Mouse (Mus musculus) gastrocnemius, postnatal 10 days (tissue): Measurements from ENCODE around the gene Mtmr14. TPM values are rescaled to one million over a fixed set of nuclear protein-coding genes. Genes with fewer than 3 reads are reported as not detected.

Experiments
- DNase-seq: peaks from one replicate; pipeline ENCODE4 v3.0.0; 2021; ENCODE audit warnings: mixed read lengths
- long read RNA-seq, 2 experiments: library from polyadenylated mRNA; stranded (forward); transcript quantifications; one replicate each; pipeline ENCODE4 v2.0.0; 2021
- total RNA-seq, 2 experiments: library from RNA; stranded (reverse); gene quantifications; 2 replicates each; pipeline ENCODE4 v1.2.3; 2021

The Mtmr14 gene
- total RNA-seq, result 10 to 100 TPM; 11.9 to 13.2 TPM
- long read RNA-seq, experiment 1, transcript Mtmr14-201 (19 exons, 2,676 nt), result major isoform, 17 of 36 reads
- long read RNA-seq, experiment 1, partial matches to known transcripts, result 2 of 36 reads
- long read RNA-seq, experiment 1, other reads (novel, unspliced or antisense), result 17 of 36 reads
- long read RNA-seq, experiment 2, transcript Mtmr14-201 (19 exons, 2,676 nt), result major isoform, 13 of 29 reads
- long read RNA-seq, experiment 2, partial matches to known transcripts, result 1 of 29 reads
- long read RNA-seq, experiment 2, other reads (novel, unspliced or antisense), result 15 of 29 reads

DNA sequence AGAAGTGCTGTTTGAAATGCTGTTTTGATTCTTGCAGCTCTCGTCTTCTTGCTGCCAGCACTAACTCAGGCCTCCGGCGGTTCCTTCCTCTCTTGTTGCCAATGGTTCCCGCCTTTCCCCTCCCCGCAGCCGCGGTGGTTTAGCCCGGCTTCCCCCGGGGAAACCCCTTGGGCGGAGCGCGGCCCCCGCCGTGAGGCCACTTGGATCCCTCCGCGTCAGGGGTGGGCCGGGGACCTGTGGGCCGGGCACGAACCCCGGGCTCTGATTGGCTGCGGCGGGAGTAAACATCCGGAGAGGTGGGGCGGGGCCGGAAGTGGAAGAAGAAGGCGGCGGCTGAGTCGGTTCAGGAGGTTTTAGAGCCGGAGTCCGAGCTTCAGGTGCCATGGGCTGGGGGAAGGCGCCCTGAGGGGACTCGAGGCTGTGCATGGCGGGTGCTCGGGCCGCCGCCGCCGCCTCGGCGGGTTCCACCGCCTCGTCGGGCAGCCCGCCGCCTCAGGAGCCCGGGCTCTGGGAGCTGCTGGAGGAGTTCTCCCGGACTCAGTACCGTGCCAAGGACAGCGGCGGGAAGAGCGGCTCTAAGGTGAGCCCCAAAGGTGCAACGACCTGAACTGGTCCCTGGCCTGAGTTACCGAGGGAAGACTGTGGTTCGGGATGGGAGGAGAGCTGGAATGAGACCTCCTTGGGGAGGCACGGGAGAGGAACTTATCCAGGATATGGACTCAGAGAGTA, at the start of gene Mtmr14:
Gene Mtmr14, plus strand, starts transcription at position 302 of the 729 bp plus-strand sequence.
- DNase-seq, result peak; percentile 99

DNA sequence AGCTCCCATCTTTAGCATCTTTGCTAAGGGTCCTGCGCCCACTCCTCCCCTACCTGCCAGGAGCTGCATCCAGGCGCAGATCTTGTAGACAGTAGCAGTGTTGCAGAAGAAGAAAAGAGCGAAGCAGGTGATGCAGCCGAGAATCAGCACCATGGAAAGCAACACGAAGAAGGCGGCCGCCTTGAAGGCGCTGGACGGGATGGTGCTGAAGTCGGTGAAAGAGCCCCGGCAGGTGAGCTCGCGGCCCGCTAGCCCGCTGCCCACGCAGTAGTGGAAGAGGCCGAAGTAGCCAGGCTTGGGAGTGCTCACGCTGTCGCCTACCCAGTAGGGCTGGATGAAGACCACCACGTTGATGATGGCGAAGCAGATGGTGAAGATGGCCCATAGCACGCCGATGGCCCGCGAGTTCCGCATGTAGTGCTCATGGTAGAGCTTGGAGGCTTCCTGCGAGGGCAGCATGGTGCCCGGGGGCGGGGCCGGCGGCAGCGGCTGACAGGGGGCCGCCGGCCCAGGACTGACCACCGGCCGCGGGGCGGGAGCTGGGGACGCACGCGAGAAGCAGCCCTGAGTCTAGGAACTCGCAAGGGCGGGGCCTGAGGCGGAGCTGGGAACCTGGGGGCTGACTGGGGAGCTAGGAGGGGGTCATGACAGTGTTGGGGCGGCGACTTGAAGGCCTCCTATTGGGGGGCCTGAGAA, 43.7 kb upstream of the Mtmr14 start:
- peak; percentile 19 for DNase-seq

DNA sequence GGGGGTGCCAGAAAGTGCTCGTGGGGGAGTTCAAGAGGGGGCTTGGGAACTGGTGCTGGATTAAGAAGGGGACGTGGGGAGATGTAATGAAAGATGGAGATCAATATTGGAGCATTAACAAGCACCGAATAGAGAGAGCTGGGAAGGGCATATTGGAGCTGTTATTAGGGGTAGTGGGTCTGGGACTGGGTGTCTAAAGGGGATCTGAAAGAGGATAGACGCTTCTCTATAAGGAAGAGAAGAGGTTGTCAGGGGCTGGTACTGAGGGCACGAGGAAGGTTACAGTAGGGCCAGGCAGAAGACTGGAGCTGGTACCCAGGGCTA, 43.2 kb upstream of the Mtmr14 start:
- DNase-seq, result no peak

DNA sequence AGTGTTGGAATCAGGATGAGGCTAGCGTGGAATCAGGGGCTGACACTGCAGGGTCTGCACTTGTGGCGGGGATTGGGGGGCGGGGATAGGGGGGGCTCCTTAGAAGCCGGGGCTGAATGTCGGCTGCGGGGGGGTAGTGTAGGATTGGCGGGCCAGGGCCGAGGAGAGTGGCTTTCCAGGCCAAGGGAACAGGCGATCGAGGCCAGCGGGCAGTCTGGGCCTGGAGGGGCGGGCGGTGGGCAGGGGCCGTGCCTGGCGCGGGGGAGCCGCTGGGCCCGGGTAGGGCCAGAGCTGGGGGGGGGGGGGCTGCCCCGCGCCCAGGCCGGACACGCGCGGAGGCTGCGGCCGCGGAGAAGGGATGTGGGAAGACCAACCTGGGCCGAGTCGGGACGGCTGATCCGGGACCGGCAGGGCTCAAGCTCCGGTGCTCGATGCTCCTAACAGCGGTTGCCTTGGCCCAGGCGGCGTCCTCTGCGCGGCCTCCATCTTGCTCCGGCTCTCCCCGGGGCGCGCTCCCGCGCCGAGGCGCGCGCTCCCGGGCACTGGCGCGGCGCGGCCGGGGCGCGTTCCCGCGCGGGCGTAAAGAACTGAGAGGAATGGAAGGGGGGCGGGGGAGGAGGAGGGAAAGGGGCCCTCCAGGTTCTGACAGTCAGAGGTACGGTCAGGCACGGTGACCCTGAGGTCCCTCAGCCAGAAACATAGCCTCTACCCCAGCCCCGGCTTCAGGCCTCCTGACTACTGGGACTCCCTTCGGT, 42.6 kb upstream of the Mtmr14 start, which contains the start of gene Lhfpl4:
Gene Lhfpl4, minus strand, starts transcription at position 544 of the 755 bp plus-strand sequence.
- peak; percentile 13 for DNase-seq

DNA sequence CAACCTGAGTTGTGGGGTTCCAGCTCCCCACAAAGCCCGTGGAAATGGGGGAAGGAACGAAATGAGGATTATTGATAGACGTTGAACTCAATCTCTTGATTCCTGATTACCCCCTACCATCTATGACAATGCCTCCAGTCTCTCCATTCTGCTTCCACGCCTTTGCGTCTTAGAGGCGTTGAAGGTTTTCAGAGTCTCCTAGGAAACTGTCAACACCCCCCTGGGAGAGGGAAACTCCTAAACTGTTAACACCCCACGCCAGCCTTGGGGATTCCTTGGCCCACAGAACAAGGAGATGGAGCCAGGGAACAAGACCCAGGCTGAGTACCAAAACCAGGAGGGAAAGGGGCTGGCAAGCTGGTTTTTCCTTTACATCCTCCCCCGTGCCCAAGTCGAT, 42.0 kb upstream of the Mtmr14 start:
- DNase-seq, result no peak

DNA sequence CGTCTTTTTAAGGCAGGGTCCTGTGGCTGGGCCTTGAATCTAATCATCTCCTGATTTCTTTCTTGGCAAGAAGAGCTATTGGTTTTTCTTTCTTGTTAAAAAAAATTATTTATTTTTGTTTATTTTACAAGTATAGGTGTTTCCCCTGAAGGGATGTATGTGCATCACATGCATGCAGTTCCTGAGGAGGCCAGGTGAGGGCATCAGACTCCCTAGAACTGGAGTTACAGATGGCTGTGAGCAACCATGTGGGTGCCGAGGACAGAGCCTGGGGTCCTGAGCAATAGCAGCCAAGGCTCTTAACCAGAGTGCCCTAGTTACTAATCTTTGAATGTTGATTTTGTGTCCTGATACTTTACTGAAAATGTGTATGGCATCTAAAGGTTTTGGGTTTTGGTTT, 21.4 kb upstream of the Mtmr14 start:
- DNase-seq, result no peak

DNA sequence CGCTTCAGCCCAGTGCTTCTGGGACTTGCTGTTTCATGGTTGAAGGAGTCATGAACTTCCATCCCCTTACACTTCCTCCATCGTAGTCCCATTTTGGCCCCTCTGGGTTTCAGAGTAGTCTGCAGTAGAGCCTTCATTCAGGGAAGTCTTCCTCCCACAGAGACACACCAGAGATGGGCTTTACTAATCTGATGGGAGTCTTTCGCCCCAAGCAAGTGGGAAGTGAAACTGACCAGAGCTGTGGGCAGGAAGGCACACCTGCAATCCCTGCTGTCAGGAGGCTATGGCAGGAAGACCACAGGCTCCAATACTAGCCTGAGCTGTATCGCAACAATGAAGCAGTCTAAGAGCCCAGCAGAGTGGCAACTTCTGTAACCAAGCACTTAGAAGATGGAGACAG, 11.8 kb upstream of the Mtmr14 start:
- DNase-seq, result no peak

DNA sequence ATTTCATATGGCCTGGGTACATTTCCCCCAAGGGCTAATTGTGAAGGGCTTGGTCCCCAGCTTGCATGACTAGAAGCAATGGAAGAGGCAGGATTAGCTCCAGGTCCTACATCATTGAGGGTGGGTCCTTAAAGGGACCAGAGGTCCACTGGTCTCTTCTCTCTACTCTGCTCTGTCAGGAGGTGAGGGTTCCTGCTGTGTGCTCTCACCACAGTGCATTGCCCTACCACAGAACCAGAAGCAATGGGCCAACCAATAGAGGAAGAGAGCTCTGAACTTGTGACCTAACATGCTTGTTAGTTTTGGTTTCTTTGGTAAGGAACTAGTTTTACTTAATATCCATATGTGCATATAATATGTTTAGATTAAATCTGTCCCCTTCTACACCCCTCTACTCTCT, 10.9 kb upstream of the Mtmr14 start:
- DNase-seq, result no peak

DNA sequence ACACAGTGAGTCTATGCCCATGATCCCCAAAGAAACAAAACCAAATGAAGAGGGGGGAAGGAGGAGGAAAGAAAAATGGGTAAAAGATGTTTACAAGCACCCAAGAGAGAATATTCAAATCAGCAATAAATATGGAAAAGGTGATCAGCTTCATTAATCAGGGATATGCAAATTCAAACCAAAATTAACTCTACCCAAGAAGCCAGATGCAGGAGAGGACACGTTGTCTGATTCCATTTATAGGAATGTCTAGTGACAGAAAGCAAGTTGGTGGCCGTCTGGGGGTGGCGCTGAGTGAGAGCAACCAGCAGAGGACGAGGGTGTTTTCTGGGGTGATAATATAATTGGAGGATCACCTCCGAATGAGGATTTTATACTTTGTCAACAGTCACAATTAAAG, 2.5 kb upstream of the Mtmr14 start:
- no peak for DNase-seq

DNA sequence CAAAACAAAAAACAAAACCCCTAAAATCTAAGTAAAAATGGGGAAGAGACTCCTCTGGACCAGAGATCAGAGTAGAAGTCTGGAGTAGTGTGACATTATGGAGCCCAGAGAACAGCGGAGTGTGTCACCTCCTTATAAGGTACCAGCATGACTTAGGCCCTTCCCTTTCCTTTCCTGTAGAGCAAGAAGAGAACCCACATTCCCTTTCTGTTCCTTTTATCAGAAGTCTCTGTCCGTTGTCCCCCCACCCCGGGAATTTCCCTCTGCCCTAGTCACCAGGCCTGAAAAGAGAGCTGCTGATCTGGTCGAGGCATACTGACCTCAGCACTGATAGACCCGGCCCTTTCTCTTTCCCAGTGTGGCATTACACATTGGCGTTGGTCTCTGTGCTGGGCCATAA, 799 bp downstream of the Mtmr14 start:
- DNase-seq, result no peak

DNA sequence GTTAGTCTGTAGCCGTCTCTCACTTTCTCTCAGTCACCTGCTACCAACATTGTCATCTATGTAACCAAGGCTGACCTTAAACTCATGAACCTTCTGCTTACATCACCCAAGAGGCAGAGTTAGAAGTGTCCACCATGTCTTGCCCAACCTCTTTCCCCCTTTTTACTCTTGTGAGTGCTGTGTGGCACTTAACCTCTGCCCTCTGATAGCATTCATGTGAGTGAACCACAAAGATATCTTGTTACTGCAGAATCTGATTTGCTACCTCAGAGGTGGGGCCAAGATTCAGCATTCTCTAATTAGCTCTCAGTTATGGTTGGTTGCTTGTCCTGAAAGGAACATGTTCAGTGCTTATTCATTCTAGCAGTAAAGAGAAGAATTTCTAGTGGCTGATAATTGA, 5.1 kb downstream of the Mtmr14 start:
- no peak for DNase-seq

DNA sequence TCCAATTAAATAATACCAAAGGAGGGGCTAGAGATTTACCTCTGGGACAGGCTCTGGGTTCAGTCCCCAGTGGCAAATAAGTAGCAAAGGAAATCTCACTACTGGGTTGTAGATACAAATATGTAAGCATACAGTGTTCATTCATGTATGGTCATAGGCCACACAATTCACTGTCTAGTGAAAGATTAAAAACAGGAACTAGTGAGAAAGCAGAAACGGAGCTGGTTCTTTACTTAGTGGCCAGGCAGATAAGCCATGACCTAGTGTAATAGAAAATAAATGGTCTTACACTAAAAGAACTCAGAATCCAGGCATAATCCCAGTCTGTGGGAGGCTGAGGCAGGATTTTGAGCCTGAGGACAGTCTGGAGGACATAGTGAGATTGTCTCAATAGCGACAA, 7.9 kb downstream of the Mtmr14 start:
- no peak for DNase-seq

DNA sequence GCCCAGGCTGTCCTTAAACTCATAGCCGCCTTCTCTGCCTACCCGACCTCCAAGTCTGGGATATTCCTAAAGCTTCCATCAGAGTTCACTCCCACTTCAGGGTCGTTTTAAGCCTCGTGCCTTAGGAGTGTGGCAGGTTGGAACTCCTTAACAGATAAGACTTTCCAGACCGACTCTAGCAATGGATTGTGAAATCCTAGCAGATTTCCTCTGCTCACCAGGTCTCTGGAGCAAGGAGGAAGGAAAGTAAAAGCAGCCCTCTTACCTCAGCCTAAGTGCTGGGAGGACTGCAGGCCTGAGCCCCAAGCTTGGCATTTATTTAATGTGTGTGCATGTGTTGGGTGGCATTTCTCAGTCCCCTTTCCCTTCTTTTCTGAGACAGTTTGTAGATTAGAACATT, 13.1 kb downstream of the Mtmr14 start:
- DNase-seq, result no peak

DNA sequence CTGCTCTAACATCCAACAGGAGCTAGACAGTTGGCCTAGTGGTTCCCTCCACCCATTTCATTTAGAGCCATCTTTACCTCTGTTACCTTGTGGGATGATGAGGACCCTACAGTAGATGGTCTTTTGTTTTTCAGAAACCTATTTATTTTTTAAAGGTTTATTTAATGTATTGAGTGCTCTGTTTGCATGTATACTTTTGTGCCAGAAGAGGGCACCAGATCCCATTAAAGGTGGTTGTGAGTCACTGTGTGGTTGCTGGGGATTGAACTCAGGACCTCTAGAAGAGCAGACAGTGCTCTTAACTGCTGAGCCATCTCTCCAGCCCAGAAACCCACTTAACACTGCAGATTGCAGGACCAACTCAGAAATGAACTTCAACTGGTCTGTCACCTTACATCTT, 14.3 kb downstream of the Mtmr14 start:
- no peak for DNase-seq

DNA sequence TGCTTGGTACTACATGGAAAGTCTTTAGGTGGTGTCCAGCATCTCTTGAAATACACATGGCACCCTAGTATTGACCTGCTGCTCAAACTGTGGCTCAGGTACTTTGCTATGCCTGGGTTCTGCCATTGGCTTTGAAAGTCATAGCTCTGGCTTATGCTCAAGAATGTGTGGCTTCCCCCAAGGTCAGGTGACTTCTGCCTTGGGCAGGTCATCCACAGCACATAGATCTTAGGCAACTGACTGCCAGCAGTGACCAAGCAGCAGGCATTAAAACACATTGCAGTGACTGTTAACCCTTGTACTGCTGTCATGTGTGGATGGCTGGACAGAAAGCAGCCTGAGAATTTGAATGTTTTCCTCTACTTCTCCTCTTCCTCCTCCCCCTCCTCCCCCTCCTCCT, 17.3 kb downstream of the Mtmr14 start:
- DNase-seq, result no peak

DNA sequence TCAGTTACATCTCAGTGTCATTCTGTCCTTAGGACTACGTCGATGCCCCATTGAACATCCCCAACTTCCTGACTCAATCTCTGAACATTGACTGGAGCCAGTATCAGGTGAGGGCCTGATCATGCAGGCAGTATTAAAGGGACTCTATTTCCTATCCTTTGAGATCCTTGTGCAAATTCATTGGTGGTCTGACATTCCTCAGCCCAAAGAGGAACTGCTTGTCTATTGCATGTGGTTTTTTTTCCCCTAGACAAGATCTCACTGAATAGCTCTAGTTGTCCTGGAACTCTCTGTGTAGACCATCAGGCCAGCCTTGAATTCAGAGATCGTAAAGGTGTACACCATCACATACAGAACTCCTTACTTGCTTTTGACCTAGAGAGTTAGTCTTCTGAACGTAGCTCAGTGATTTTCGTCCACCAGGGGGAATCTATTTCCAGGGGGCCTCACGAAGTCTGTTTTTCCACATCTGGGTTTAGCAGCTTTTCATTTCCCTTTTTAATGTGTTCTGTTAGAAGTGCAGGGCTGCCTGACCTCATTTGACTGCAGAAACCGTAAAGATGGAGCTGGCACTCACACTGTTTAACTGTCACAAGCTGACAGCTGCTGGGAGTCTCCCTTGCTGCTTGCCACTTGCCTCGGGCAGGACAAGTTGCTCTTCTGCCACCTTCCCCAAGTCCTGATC, 23.7 kb downstream of the Mtmr14 start:
- no peak for DNase-seq

DNA sequence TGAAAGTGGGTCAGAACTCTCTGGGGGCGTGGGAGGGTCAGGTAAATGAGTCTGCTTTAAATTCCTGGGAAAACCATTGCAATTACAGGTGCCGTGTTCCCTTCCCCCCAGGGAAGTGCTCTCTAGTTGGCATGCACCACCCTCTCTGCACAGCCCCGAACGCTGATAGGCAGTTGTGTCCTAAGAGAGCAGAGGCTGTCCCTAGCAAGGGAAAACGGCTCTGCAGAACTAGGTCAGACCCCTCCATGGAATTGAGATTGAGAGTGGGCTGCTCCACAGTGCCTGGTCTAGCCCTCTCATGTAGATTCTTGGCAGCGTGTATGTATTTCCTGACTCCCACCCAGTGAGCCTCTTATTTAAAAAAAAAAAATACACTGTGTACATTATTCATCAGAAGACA, 25.9 kb downstream of the Mtmr14 start:
- DNase-seq, result no peak

DNA sequence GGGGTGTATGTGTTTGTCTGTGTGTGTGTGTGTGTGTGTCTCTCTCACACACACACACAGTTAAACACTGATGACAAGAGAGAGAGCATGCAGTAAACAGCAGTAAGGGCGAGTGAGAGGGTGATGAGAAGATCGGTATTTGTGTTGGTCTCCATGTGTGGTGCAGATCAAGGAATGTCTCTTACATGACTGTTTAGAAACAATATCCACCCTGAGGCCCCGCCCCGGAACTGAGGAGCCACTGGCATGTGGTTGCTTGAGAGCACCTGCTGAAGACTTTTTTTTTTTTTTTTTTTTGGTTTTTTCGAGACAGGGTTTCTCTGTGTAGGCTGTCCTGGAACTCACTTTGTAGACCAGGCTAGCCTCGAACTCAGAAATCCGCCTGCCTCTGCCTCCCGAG, 26.8 kb downstream of the Mtmr14 start:
- DNase-seq, result no peak

DNA sequence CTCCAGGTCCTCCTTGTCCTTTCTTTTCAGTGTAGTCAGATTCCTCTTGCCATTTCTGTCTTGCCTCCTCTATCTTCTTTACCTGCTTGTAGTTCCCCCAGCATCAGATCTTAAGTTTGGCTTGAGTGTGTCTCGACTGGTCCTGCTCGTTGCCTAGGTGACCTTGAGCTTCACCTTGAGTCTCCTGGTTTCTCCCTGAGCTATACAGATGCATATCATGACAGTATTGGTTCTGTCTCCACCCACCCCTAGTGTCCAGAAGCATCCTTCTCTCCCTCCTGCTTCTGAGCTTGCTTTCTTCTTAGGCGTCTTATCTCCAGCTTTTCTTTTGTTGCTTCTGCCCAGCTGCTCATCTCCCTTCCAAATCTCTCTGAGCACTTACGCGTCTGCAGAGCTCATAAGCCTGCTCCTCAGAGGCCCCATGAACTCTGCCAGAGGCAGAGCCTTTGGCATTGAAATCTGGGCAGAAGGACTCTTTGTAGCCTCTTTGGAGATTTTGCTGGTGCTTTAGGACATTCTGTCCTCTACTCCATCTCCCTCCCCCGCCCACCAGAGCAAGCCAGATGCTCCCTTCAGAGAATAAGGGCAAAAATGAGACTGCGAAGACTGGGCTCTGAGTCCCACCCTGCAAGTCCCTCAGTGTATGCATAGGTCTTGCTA, 29.5 kb downstream of the Mtmr14 start:
- DNase-seq, result no peak

DNA sequence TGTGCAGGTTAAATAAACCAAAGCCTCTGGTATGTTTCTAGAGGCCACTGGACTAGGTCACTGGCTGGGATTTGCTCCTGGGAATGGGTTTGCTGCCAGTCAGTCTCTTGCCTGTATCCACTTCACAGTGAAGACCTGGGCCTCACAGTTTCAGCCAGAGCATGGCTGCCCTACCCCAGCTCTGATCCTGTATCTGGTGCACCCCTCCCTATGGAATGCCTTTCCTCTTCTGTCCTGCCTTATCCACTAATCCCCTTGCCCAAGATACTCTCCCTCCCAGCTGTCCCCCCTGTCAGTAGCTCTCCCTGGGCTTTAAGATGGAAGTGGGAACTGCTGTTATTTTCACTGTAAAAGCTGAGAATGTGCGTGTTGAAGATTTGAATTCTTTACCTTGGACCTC, 30.3 kb downstream of the Mtmr14 start:
- no peak for DNase-seq

DNA sequence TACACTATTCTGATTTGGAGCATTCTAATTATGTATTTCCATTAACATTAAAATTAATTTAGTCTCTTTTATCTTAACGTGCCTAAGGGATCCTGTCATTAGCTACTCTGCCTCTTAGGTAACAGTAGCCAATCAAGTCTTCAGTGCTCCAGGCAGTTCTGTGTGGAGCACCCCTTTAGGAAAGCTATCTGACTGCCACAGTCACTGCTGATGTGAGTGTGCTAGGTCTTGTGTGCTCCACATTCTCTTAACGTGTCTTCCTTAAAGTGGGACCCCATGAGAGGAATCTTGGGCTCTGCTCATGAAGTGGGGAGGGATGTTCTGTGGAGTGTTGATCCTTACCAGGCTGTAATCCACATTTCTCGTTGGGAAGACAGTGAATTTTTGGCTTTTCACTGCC, 34.7 kb downstream of the Mtmr14 start:
- no peak for DNase-seq

DNA sequence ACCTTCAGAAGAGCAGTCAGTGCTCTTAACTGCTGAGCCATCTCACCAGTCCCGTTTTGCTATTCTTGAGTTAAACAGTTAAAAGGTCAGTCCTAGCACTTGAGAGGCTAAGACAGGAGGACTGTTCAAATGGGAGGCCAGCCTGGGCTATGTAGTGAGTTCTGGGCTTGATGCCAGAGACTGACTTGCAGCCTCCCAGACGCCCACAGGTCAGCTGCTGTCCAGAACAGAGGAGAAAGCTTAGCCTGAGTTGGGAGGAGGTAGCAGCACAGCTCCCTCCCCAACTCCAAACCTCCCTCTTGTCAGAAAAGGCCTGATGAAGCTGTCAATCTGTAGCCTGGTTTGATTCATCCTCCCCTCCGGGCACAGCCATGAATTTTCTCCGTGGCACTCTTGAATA, 39.2 kb downstream of the Mtmr14 start:
- no peak for DNase-seq
